Mouse (Mus musculus): ENCODE measurements around the gene Ccdc187.

Gene Ccdc187

GRCm38 (mm10) chr2:26280594-26280993 is 13.8 kb downstream of the Ccdc187 start:
- DNase-seq (ENCODE audit: low read depth, low spot score): no peak

GRCm38 (mm10) chr2:26279712-26280111 is 14.6 kb downstream of the Ccdc187 start:
- DNase-seq (ENCODE audit: low read depth, low spot score): no peak

- peak; percentile 30 for DNase-seq (ENCODE audit: low read depth, low spot score)
Observed at GRCm38 (mm10) chr2:26273611-26274010, 20.7 kb downstream of the Ccdc187 start.

GRCm38 (mm10) chr2:26268216-26268615 is 26.1 kb downstream of the Ccdc187 start:
- DNase-seq (ENCODE audit: low read depth, low spot score): no peak

- DNase-seq (ENCODE audit: low read depth, low spot score): peak; percentile 36
Observed at GRCm38 (mm10) chr2:26266066-26266742, 28.2 kb downstream of the Ccdc187 start.

GRCm38 (mm10) chr2:26265095-26265494 is 29.3 kb downstream of the Ccdc187 start:
- DNase-seq (ENCODE audit: low read depth, low spot score): no peak

GRCm38 (mm10) chr2:26264646-26265045 is 29.7 kb downstream of the Ccdc187 start:
- DNase-seq (ENCODE audit: low read depth, low spot score): no peak

- DNase-seq (ENCODE audit: low read depth, low spot score): no peak
Observed at GRCm38 (mm10) chr2:26257315-26258096, 36.9 kb downstream of the Ccdc187 start.

- no peak for DNase-seq (ENCODE audit: low read depth, low spot score)
Observed at GRCm38 (mm10) chr2:26254816-26255215, 39.5 kb downstream of the Ccdc187 start.

- no peak for DNase-seq (ENCODE audit: low read depth, low spot score)
Observed at GRCm38 (mm10) chr2:26252514-26253206, 41.7 kb downstream of the Ccdc187 start.

- no peak for DNase-seq (ENCODE audit: low read depth, low spot score)
Observed at GRCm38 (mm10) chr2:26247531-26247930, 46.8 kb downstream of the Ccdc187 start.

GRCm38 (mm10) chr2:26240841-26241240 is 53.5 kb downstream of the Ccdc187 start:
- no peak for DNase-seq (ENCODE audit: low read depth, low spot score)

GRCm38 (mm10) chr2:26240330-26240729 is 54.0 kb downstream of the Ccdc187 start:
- no peak for DNase-seq (ENCODE audit: low read depth, low spot score)

GRCm38 (mm10) chr2:26237290-26237782 is 57.0 kb downstream of the Ccdc187 start, which contains the start of gene Qsox2:
Qsox2 (minus strand) TSS chr2:26237525.
- peak; percentile 97 for DNase-seq (ENCODE audit: low read depth, low spot score)

- no peak for DNase-seq (ENCODE audit: low read depth, low spot score)
Observed at GRCm38 (mm10) chr2:26236681-26237289, 57.6 kb downstream of the Ccdc187 start.

- DNase-seq (ENCODE audit: low read depth, low spot score): no peak
Observed at GRCm38 (mm10) chr2:26234771-26235170, 59.6 kb downstream of the Ccdc187 start.

GRCm38 (mm10) chr2:26234253-26234652 is 60.1 kb downstream of the Ccdc187 start:
- no peak for DNase-seq (ENCODE audit: low read depth, low spot score)

GRCm38 (mm10) chr2:26231366-26231765 is 63.0 kb downstream of the Ccdc187 start:
- DNase-seq (ENCODE audit: low read depth, low spot score): no peak

- no peak for DNase-seq (ENCODE audit: low read depth, low spot score)
Observed at GRCm38 (mm10) chr2:26230253-26230652, 64.1 kb downstream of the Ccdc187 start.

- peak; percentile 65 for DNase-seq (ENCODE audit: low read depth, low spot score)
Observed at GRCm38 (mm10) chr2:26227788-26228187, 66.6 kb downstream of the Ccdc187 start.

GRCm38 (mm10) chr2:26225242-26225641 is 69.1 kb downstream of the Ccdc187 start:
- DNase-seq (ENCODE audit: low read depth, low spot score): peak; percentile 10

GRCm38 (mm10) chr2:26223961-26224360 is 70.4 kb downstream of the Ccdc187 start:
- no peak for DNase-seq (ENCODE audit: low read depth, low spot score)

All from A20 (cell line).